Mouse (Mus musculus) gastrocnemius, postnatal 14 days (tissue): ENCODE measurements around the gene Tnr. TPM values are rescaled to one million over a fixed set of nuclear protein-coding genes. Genes with fewer than 3 reads are reported as not detected.
"Not testable (repeated sequence)": the region's sequence is repeated elsewhere in the genome, so short reads cannot be mapped to it uniquely, and the experiment has no call there.

Source experiments
- DNase-seq: peaks from one replicate; pipeline ENCODE4 v3.0.0; 2021; ENCODE audit warnings: mixed read lengths
- intact Hi-C: fragments of 180-260 bp; cut with DNase I; formaldehyde crosslinking; loops from one replicate; pipeline ENCODE4 v1.15.1; 2025; ENCODE audit warnings: low total_unique reads
- total RNA-seq, 2 experiments: library from RNA; stranded (reverse); gene quantifications; 2 replicates each; pipeline ENCODE4 v1.2.3; 2021

Gene Tnr
- total RNA-seq, 2 experiments from 2014 or later: 0.04 TPM; not detected in 1

- no peak for DNase-seq
- intact Hi-C loops: no loop called here
Measured at GRCm38 (mm10) chr1:159900639-159901038, 377.1 kb downstream of the Tnr start.

GRCm38 (mm10) chr1:159901366-159902119 lies 378.0 kb downstream of the Tnr start:
- intact Hi-C loops: no loop called here
- DNase-seq: no peak

GRCm38 (mm10) chr1:159902120-159902497 lies 378.5 kb downstream of the Tnr start:
- DNase-seq: no peak
- intact Hi-C loops: no loop called here

- intact Hi-C loops: loop anchor here (5.0 kb wide), 1 partner anchor 166 kb away; no protein-coding TSS in a partner anchor
- DNase-seq: peak; percentile 35
Measured at GRCm38 (mm10) chr1:159911006-159911405, 387.4 kb downstream of the Tnr start.

GRCm38 (mm10) chr1:159914726-159915125 lies 391.2 kb downstream of the Tnr start:
- no peak for DNase-seq
- intact Hi-C loops: loop anchor here (5.0 kb wide), 1 partner anchor 163 kb away; no protein-coding TSS in a partner anchor

- no peak for DNase-seq
- intact Hi-C loops: no loop called here
Measured at GRCm38 (mm10) chr1:159920571-159920970, 397.0 kb downstream of the Tnr start.

GRCm38 (mm10) chr1:159923010-159923409 lies 399.4 kb downstream of the Tnr start:
- intact Hi-C loops: no loop called here
- DNase-seq: peak; percentile 39

GRCm38 (mm10) chr1:159924105-159924504 lies 400.5 kb downstream of the Tnr start:
- intact Hi-C loops: no loop called here
- DNase-seq: peak; percentile 15

- intact Hi-C loops: no loop called here
- no peak for DNase-seq
Measured at GRCm38 (mm10) chr1:159924684-159925083, 401.1 kb downstream of the Tnr start.

- peak; percentile 6 for DNase-seq
- intact Hi-C loops: no loop called here
Measured at GRCm38 (mm10) chr1:159928681-159929335, 405.2 kb downstream of the Tnr start.

GRCm38 (mm10) chr1:159932092-159932491 lies 408.5 kb downstream of the Tnr start:
- DNase-seq: no peak
- intact Hi-C loops: no loop called here

- no peak for DNase-seq
- intact Hi-C loops: no loop called here
Measured at GRCm38 (mm10) chr1:159932598-159932997, 409.0 kb downstream of the Tnr start.

GRCm38 (mm10) chr1:159938449-159938848 lies 414.9 kb downstream of the Tnr start:
- no peak for DNase-seq
- intact Hi-C loops: no loop called here

GRCm38 (mm10) chr1:159939335-159939734 lies 415.8 kb downstream of the Tnr start:
- DNase-seq: no peak

GRCm38 (mm10) chr1:159953526-159953925 lies 430.0 kb downstream of the Tnr start:
- no peak for DNase-seq
- intact Hi-C loops: no loop called here

More at GRCm38 (mm10) chr1:159939335-159939734, 415.8 kb downstream of the Tnr start:
- intact Hi-C loops: no loop called here

- intact Hi-C loops: no loop called here
- no peak for DNase-seq
Measured at GRCm38 (mm10) chr1:159963351-159963750, 439.8 kb downstream of the Tnr start.

GRCm38 (mm10) chr1:159966286-159966685 lies 442.7 kb downstream of the Tnr start:
- DNase-seq, intact Hi-C loops: not testable (repeated sequence)

- DNase-seq: no peak
- intact Hi-C loops: no loop called here
Measured at GRCm38 (mm10) chr1:159968395-159968794, 444.8 kb downstream of the Tnr start.

- intact Hi-C loops: no loop called here
- peak; percentile 9 for DNase-seq
Measured at GRCm38 (mm10) chr1:159977786-159978185, 454.2 kb downstream of the Tnr start.

GRCm38 (mm10) chr1:159979096-159979495 lies 455.5 kb downstream of the Tnr start:
- intact Hi-C loops: no loop called here
- DNase-seq: peak; percentile 55

- DNase-seq: no peak
- intact Hi-C loops: no loop called here
Measured at GRCm38 (mm10) chr1:159980355-159980754, 456.8 kb downstream of the Tnr start.
